Mouse (Mus musculus) C2C12 (cell line): Measurements from ENCODE around the gene Snx17. TPM values are rescaled to one million over a fixed set of nuclear protein-coding genes. Genes with fewer than 3 reads are reported as not detected.

Experiments
- H3K27me3 ChIP-seq: one replicate; pipeline ENCODE4 v1.6.1; 2011; ENCODE audit not compliant: control insufficient read depth, insufficient read depth, insufficient read length
- H3K36me3 ChIP-seq: one replicate; pipeline ENCODE4 v1.6.1; 2011; ENCODE audit not compliant: control insufficient read depth, insufficient read depth
- H3K4me3 ChIP-seq: one replicate; pipeline ENCODE4 v1.5.1; 2011; ENCODE audit warnings: mild to moderate bottlenecking, control low read depth; ENCODE audit not compliant: poor library complexity, insufficient read depth, severe bottlenecking
- H3K79me2 ChIP-seq: one replicate; pipeline ENCODE4 v1.6.1; 2011; ENCODE audit not compliant: control insufficient read depth, insufficient read depth
- H3K79me3 ChIP-seq: one replicate; pipeline ENCODE4 v1.6.1; 2011; ENCODE audit warnings: low read depth, control low read depth
- H3ac ChIP-seq: one replicate; pipeline ENCODE3; 2011; ENCODE audit warnings: low read depth; ENCODE audit not compliant: control insufficient read depth, insufficient read length
- CEBPB ChIP-seq: IDR thresholded peaks from one replicate; pipeline ENCODE4 v1.6.1; 2011; ENCODE audit warnings: low read depth, mild to moderate bottlenecking, control low read depth, moderate library complexity
- CTCF ChIP-seq: IDR thresholded peaks from one replicate; pipeline ENCODE4 v1.5.1; 2011; ENCODE audit not compliant: control insufficient read depth, insufficient read depth, insufficient read length
- FOSL1 ChIP-seq: IDR thresholded peaks from one replicate; pipeline ENCODE4 v1.8.0; 2011; ENCODE audit warnings: mild to moderate bottlenecking, low read length; ENCODE audit not compliant: poor library complexity, insufficient read depth, severe bottlenecking
- MAX ChIP-seq: IDR thresholded peaks from one replicate; pipeline ENCODE4 v1.6.1; 2011; ENCODE audit warnings: mild to moderate bottlenecking, control low read depth
- MYOD1 ChIP-seq: IDR thresholded peaks from one replicate; pipeline ENCODE4 v1.6.1; 2011; ENCODE audit warnings: low read depth; ENCODE audit not compliant: control insufficient read depth, insufficient read length
- MYOG ChIP-seq: IDR thresholded peaks from one replicate; pipeline ENCODE4 v1.6.1; 2011; ENCODE audit not compliant: control insufficient read depth, insufficient read length; ENCODE audit errors: extremely low read depth
- USF1 ChIP-seq: IDR thresholded peaks from one replicate; pipeline ENCODE4 v1.6.1; 2011; ENCODE audit warnings: low read depth, mild to moderate bottlenecking, control low read depth, moderate library complexity
- long read RNA-seq, 2 experiments: library from polyadenylated mRNA; unstranded; transcript quantifications; one replicate each; pipeline ENCODE4 v2.0.0; 2019 to 2020
- polyA plus RNA-seq: library from polyadenylated mRNA; unstranded; fragments of >200 nt; fragmentation: generic; extraction: Trizol; gene quantifications from one replicate; pipeline ENCODE4 v1.2.1, GENCODE M21; 2012; ENCODE audit warnings: missing spikeins

Gene Snx17
- polyA plus RNA-seq: 115 TPM
- long read RNA-seq, experiment 1, transcript Snx17-201 (15 exons, 2,018 nt): major isoform, 137 of 175 reads
- long read RNA-seq, experiment 1, partial matches to known transcripts: 19 of 175 reads
- long read RNA-seq, experiment 1, other reads (novel, unspliced or antisense): 19 of 175 reads
- long read RNA-seq, experiment 2, transcript Snx17-202 (16 exons, 2,019 nt): minor isoform, 5 of 916 reads
- long read RNA-seq, experiment 2, transcript Snx17-201 (15 exons, 2,018 nt): major isoform, 794 of 916 reads
- long read RNA-seq, experiment 2, partial matches to known transcripts: 22 of 916 reads
- long read RNA-seq, experiment 2, other reads (novel, unspliced or antisense): 94 of 916 reads

GRCm38 (mm10) chr5:31192939-31193630 is at the start of gene Snx17, which contains the start of gene Eif2b4:
Snx17 (plus strand) TSS chr5:31193227.
Eif2b4 (minus strand) TSS chr5:31193430.
- TF ChIP-seq MYOG (no peak), CEBPB (no peak), MYOD1 (no peak), CTCF (peak; percentile 91), USF1 (no peak), FOSL1 (no peak), MAX (peak; percentile 16)
- H3K4me3 ChIP-seq: peak within 1 kb of the TSS; percentile 90
- no peaks in the 10 kb centered on the region for H3K27me3 ChIP-seq
- H3ac ChIP-seq: peak within 1 kb of the TSS; percentile 77
- H3K79me2 ChIP-seq: peaks cover 40% of the 10 kb centered on the region
- H3K79me3 ChIP-seq: peaks cover 19% of the 10 kb centered on the region
- H3K36me3 ChIP-seq: peaks cover 65% of the 10 kb centered on the region

GRCm38 (mm10) chr5:31149781-31150180 is 43.2 kb upstream of the Snx17 start:
- TF ChIP-seq FOSL1 (no peak), CEBPB (no peak), MYOG (no peak), CTCF (no peak), MAX (no peak), MYOD1 (no peak), USF1 (no peak)
- Histone ChIP-seq H3ac (no peak overlapping the region), H3K4me3 (no peak overlapping the region), H3K36me3 (peaks cover 14% of the 10 kb centered on the region), H3K27me3 (no peaks in the 10 kb centered on the region), H3K79me3 (no peaks in the 10 kb centered on the region), H3K79me2 (no peaks in the 10 kb centered on the region)

DNA sequence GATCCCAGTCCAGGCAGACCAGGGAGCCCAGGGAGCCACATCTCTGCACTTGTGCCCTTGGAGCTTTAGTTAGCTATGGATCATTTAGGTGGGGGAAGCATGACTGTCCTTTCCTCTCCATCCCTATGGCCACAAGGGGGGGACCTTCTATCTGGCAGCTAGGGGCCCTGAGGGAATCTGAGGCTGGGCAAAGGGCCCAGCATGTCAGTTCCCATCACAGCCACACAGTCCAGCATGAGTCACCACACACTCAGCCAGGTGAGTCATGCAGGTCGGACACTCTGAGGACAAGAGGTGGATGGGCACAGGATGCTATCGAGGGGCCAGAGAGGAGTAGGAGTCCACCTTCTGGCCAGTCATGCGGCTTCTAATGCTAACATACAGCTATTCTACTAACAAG is 41.3 kb upstream of the Snx17 start:
- Histone ChIP-seq H3K79me3 (no peaks in the 10 kb centered on the region), H3ac (no peak overlapping the region), H3K79me2 (no peaks in the 10 kb centered on the region), H3K4me3 (no peak overlapping the region), H3K27me3 (no peaks in the 10 kb centered on the region), H3K36me3 (peaks cover 23% of the 10 kb centered on the region)
- TF ChIP-seq MYOD1 (no peak), CTCF (no peak), MYOG (no peak), FOSL1 (peak; percentile 88)

GRCm38 (mm10) chr5:31153516-31154151 is 39.4 kb upstream of the Snx17 start:
- peaks cover 41% of the 10 kb centered on the region for H3K36me3 ChIP-seq
- peak overlapping the region; percentile 10 for H3ac ChIP-seq
- H3K79me2 ChIP-seq: no peaks in the 10 kb centered on the region
- peak overlapping the region; percentile 27 for H3K4me3 ChIP-seq
- TF ChIP-seq FOSL1 (no peak), MAX (no peak), MYOD1 (no peak), USF1 (no peak), CEBPB (no peak), MYOG (no peak), CTCF (no peak)
- no peaks in the 10 kb centered on the region for H3K79me3 ChIP-seq
- H3K27me3 ChIP-seq: no peaks in the 10 kb centered on the region

GRCm38 (mm10) chr5:31154152-31154553 is 38.9 kb upstream of the Snx17 start, which contains the start of gene Mpv17:
Mpv17 (minus strand) TSS chr5:31154251.
- Histone ChIP-seq H3K4me3 (peak within 1 kb of the TSS; percentile 27), H3ac (peak within 1 kb of the TSS; percentile 63), H3K36me3 (peaks cover 46% of the 10 kb centered on the region), H3K79me3 (no peaks in the 10 kb centered on the region), H3K27me3 (no peaks in the 10 kb centered on the region), H3K79me2 (no peaks in the 10 kb centered on the region)
- no peak for TF ChIP-seq MYOD1
- peak; percentile 95 for TF ChIP-seq USF1
- no peak for TF ChIP-seq MAX
- no peak for TF ChIP-seq CTCF
- TF ChIP-seq MYOG: no peak
- no peak for TF ChIP-seq FOSL1
